Comparison of ENCODE assay signal across 24 mouse cellular contexts in the genomic region with DNA sequence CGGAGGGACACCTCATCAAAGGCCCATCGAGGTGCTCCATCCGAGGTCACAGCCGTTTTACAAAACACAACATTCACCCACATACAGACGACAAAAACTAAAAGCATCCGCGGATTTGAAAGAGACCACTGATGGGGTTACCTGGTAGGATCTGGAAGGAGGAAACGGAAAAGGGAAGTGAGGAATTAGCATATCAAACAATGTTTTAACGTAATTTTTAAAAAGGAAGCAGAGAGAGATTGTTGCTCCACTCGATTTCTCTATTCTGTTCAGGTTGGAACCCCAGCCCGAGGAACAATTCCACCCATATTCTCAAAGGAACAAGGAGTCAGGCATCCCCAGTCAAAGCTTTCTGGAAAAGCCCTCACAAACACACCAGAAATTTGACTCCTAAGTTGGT.
"Had no signal": no experiment of that assay in that cellular context is flagged by ENCODE, and none has a peak within 500 bp of the region (broad histone marks: within the 10 kb centered on the region; RNA-seq: fewer than 3 reads in every experiment).

No protein-coding gene starts in this region.

- H3K4me3 ChIP-seq: heart, embryonic 13.5 days; heart, embryonic 15.5 days; hindbrain, embryonic 10.5 days; hindbrain, embryonic 12.5 days; intestine, embryonic 15.5 days; layer of hippocampus, adult 2 months; limb, embryonic 13.5 days; limb, embryonic 15.5 days; liver, embryonic 12.5 days had no signal

- H3K4me1 ChIP-seq: heart, embryonic 13.5 days; heart, embryonic 15.5 days; hindbrain, embryonic 10.5 days; hindbrain, embryonic 12.5 days; intestine, embryonic 15.5 days; limb, embryonic 15.5 days; liver, embryonic 12.5 days had no signal

- H3K9ac ChIP-seq: heart, embryonic 13.5 days; heart, embryonic 15.5 days; hindbrain, embryonic 12.5 days; hindbrain, embryonic 14.5 days; intestine, embryonic 15.5 days; limb, embryonic 13.5 days; limb, embryonic 15.5 days; liver, embryonic 12.5 days had no signal

- H3K27me3 ChIP-seq: heart, embryonic 13.5 days; heart, embryonic 15.5 days; hindbrain, embryonic 12.5 days; intestine, embryonic 15.5 days; limb, embryonic 15.5 days; liver, embryonic 12.5 days had no signal

- H3K36me3 ChIP-seq: heart, embryonic 13.5 days; heart, embryonic 15.5 days; hindbrain, embryonic 10.5 days; hindbrain, embryonic 12.5 days; intestine, embryonic 15.5 days; limb, embryonic 13.5 days; limb, embryonic 15.5 days; liver, embryonic 12.5 days had no signal

- H3K27ac ChIP-seq: heart, embryonic 13.5 days; heart, embryonic 15.5 days; hindbrain, embryonic 10.5 days; hindbrain, embryonic 12.5 days; hindbrain, embryonic 14.5 days; intestine, embryonic 15.5 days; layer of hippocampus, adult 2 months; limb, embryonic 13.5 days; limb, embryonic 15.5 days; liver, embryonic 12.5 days had no signal

- DNase-seq: gastrocnemius, postnatal 14 days; gastrocnemius, postnatal 36 days; heart, adult 18-20 months; heart, postnatal 4 days; kidney, adult 18-20 months; kidney, adult 8-10 months; kidney, postnatal 10 days; kidney, postnatal 25 days; kidney, postnatal 4 days; left cerebral cortex, postnatal 4 days had no signal

- H3K9me3 ChIP-seq: heart, embryonic 15.5 days; hindbrain, embryonic 10.5 days; hindbrain, embryonic 12.5 days; intestine, embryonic 15.5 days; limb, embryonic 13.5 days; limb, embryonic 15.5 days; liver, embryonic 12.5 days had no signal

- H3K4me2 ChIP-seq: heart, embryonic 11.5 days; heart, embryonic 13.5 days; heart, embryonic 15.5 days; hindbrain, embryonic 12.5 days; hindbrain, embryonic 14.5 days; intestine, embryonic 15.5 days; limb, embryonic 13.5 days; limb, embryonic 15.5 days; liver, embryonic 12.5 days had no signal

- ATAC-seq: hindbrain, embryonic 16.5 days; inflammation-experienced regulatory T-cells, adult 6 months; intestine, embryonic 15.5 days; intestine, postnatal 0 days; liver, embryonic 12.5 days had no signal
